Mouse (Mus musculus) midbrain, embryonic 13.5 days (tissue): ENCODE data around the gene Gab2. TPM values are rescaled to one million over a fixed set of nuclear protein-coding genes. Genes with fewer than 3 reads are reported as not detected.

ENCODE experiments used
- ATAC-seq: fragments of 200-750 bp; cut with Nextera tagmentation; 2 replicates; pipeline ENCODE4 v1.8.0; 2017; ENCODE audit warnings: mild to moderate bottlenecking, moderate TSS enrichment, moderate library complexity
- H3K27ac ChIP-seq: fragments of 300-500 bp; sonication (generic); 2 replicates; pipeline ENCODE4 v1.5.1; 2015; ENCODE audit warnings: inconsistent platforms, mild to moderate bottlenecking, moderate library complexity
- H3K27me3 ChIP-seq: fragments of 300-500 bp; sonication (generic); 2 replicates; pipeline ENCODE4 v1.6.1; 2015; ENCODE audit warnings: mild to moderate bottlenecking, inconsistent platforms
- H3K36me3 ChIP-seq: fragments of 300-500 bp; sonication (generic); 2 replicates; pipeline ENCODE4 v1.6.1; 2015; ENCODE audit warnings: mild to moderate bottlenecking, inconsistent platforms
- H3K4me1 ChIP-seq: fragments of 300-500 bp; sonication (generic); replicated peaks from 2 replicates; pipeline ENCODE4 v1.6.1; 2015; ENCODE audit warnings: inconsistent platforms
- H3K4me2 ChIP-seq: fragments of 300-500 bp; sonication (generic); replicated peaks from 2 replicates; pipeline ENCODE4 v1.6.1; 2015; ENCODE audit warnings: moderate library complexity, mild to moderate bottlenecking, inconsistent platforms
- H3K4me3 ChIP-seq: fragments of 300-500 bp; sonication (generic); replicated peaks from 2 replicates; pipeline ENCODE4 v1.5.1; 2015; ENCODE audit warnings: mild to moderate bottlenecking, inconsistent platforms
- H3K9ac ChIP-seq: fragments of 300-500 bp; sonication (generic); replicated peaks from 2 replicates; pipeline ENCODE4 v1.6.1; 2015; ENCODE audit warnings: mild to moderate bottlenecking, inconsistent platforms
- H3K9me3 ChIP-seq: fragments of 300-500 bp; sonication (generic); 2 replicates; pipeline ENCODE4 v1.6.1; 2016; ENCODE audit warnings: mild to moderate bottlenecking, inconsistent platforms
- WGBS: fragments of 180-500 bp; shearing (Covaris S2); methylation state at CpG from one replicate; pipeline ENCODE4 v1.1.7; 2015; 5-methylcytosine and 5-hydroxymethylcytosine counted together
- polyA plus RNA-seq: library from polyadenylated mRNA; unstranded; fragments of >200 nt; fragmentation: Nextera tagmentation; extraction: Ambion mirVana; gene quantifications from 2 replicates; pipeline ENCODE4 v1.2.1, GENCODE M21; 2015

Gab2 gene
- 15.2 and 17.9 TPM in 2 replicates for polyA plus RNA-seq

GRCm38 (mm10) chr7:97081242-97081958 lies at the start of gene Gab2:
TSS of gene Gab2 (plus strand) at chr7:97081586.
- H3K9me3 ChIP-seq: no peaks in the 10 kb centered on the region
- H3K4me1 ChIP-seq: peaks cover 12% of the 10 kb centered on the region
- peak within 1 kb of the TSS; percentile 76 for H3K4me2 ChIP-seq
- peak; percentile 86 for ATAC-seq
- H3K36me3 ChIP-seq: no peaks in the 10 kb centered on the region
- WGBS: under 1% methylated on average over 72 of the region's 83 CpGs
- peak within 1 kb of the TSS; percentile 82 for H3K27ac ChIP-seq
- H3K4me3 ChIP-seq: peak within 1 kb of the TSS; percentile 93
- peak within 1 kb of the TSS; percentile 96 for H3K9ac ChIP-seq
- no peaks in the 10 kb centered on the region for H3K27me3 ChIP-seq

GRCm38 (mm10) chr7:97032412-97032811 lies 49.0 kb upstream of the Gab2 start:
- Histone ChIP-seq H3K27ac (no peak overlapping the region), H3K27me3 (no peaks in the 10 kb centered on the region), H3K4me1 (no peaks in the 10 kb centered on the region), H3K36me3 (0 out of 2 replicates have a peak, but pooled peaks cover 5% of the 10 kb centered on the region), H3K4me3 (no peak overlapping the region), H3K4me2 (no peak overlapping the region), H3K9ac (no peak overlapping the region), H3K9me3 (no peaks in the 10 kb centered on the region)
- WGBS: 90% methylated on average over 2 of the region's 2 CpGs
- ATAC-seq: no peak

- Histone ChIP-seq H3K36me3 (peaks cover 7% of the 10 kb centered on the region; the same call in 1 of the 2 replicates), H3K4me2 (no peak overlapping the region), H3K4me1 (no peaks in the 10 kb centered on the region), H3K9me3 (no peaks in the 10 kb centered on the region), H3K27me3 (no peaks in the 10 kb centered on the region), H3K9ac (no peak overlapping the region), H3K4me3 (no peak overlapping the region), H3K27ac (no peak overlapping the region)
- ATAC-seq: no peak
- 72% methylated on average over 4 of the region's 4 CpGs for WGBS
Measured at GRCm38 (mm10) chr7:97039641-97040040, 41.7 kb upstream of the Gab2 start.

- H3K27me3 ChIP-seq: no peaks in the 10 kb centered on the region
- ATAC-seq: no peak
- H3K9ac ChIP-seq: no peak overlapping the region
- no peak overlapping the region for H3K4me2 ChIP-seq
- H3K36me3 ChIP-seq: peaks cover 7% of the 10 kb centered on the region; the same call in 1 of the 2 replicates
- WGBS: 89% methylated on average over 6 of the region's 6 CpGs
- H3K9me3 ChIP-seq: no peaks in the 10 kb centered on the region
- H3K4me1 ChIP-seq: no peaks in the 10 kb centered on the region
- H3K4me3 ChIP-seq: no peak overlapping the region
- H3K27ac ChIP-seq: no peak overlapping the region
Measured at GRCm38 (mm10) chr7:97041868-97042449, 39.4 kb upstream of the Gab2 start.

GRCm38 (mm10) chr7:97042981-97043380 lies 38.4 kb upstream of the Gab2 start:
- no peaks in the 10 kb centered on the region for H3K9me3 ChIP-seq
- no peak overlapping the region for H3K27ac ChIP-seq
- H3K4me3 ChIP-seq: no peak overlapping the region
- ATAC-seq: no peak
- peaks cover 7% of the 10 kb centered on the region; the same call in 1 of the 2 replicates for H3K36me3 ChIP-seq
- H3K27me3 ChIP-seq: no peaks in the 10 kb centered on the region
- no peak overlapping the region for H3K9ac ChIP-seq
- H3K4me2 ChIP-seq: no peak overlapping the region
- no peaks in the 10 kb centered on the region for H3K4me1 ChIP-seq
- WGBS: 86% methylated on average over 1 of the region's 1 CpGs

- 94% methylated on average over 2 of the region's 2 CpGs for WGBS
- no peaks in the 10 kb centered on the region for H3K9me3 ChIP-seq
- no peak overlapping the region for H3K4me3 ChIP-seq
- H3K4me1 ChIP-seq: no peaks in the 10 kb centered on the region
- H3K36me3 ChIP-seq: 0 out of 2 replicates have a peak, but pooled peaks cover 6% of the 10 kb centered on the region
- ATAC-seq: no peak
- H3K27ac ChIP-seq: no peak overlapping the region
- H3K9ac ChIP-seq: no peak overlapping the region
- H3K27me3 ChIP-seq: no peaks in the 10 kb centered on the region
- no peak overlapping the region for H3K4me2 ChIP-seq
Measured at GRCm38 (mm10) chr7:97060966-97061365, 20.4 kb upstream of the Gab2 start.

GRCm38 (mm10) chr7:97071512-97071911 lies 9.9 kb upstream of the Gab2 start:
- H3K36me3 ChIP-seq: no peaks in the 10 kb centered on the region
- ATAC-seq: no peak

GRCm38 (mm10) chr7:97072061-97072460 lies 9.3 kb upstream of the Gab2 start:
- Histone ChIP-seq H3K36me3 (no peaks in the 10 kb centered on the region), H3K4me3 (no peak overlapping the region), H3K27ac (no peak overlapping the region), H3K9ac (no peak overlapping the region), H3K27me3 (no peaks in the 10 kb centered on the region), H3K4me2 (no peak overlapping the region), H3K9me3 (no peaks in the 10 kb centered on the region), H3K4me1 (no peaks in the 10 kb centered on the region)
- ATAC-seq: no peak
- 85% methylated on average over 5 of the region's 5 CpGs for WGBS

More at GRCm38 (mm10) chr7:97071512-97071911, 9.9 kb upstream of the Gab2 start:
- Histone ChIP-seq H3K4me3 (no peak overlapping the region), H3K27ac (no peak overlapping the region), H3K9me3 (no peaks in the 10 kb centered on the region), H3K27me3 (no peaks in the 10 kb centered on the region), H3K4me1 (no peaks in the 10 kb centered on the region), H3K9ac (no peak overlapping the region), H3K4me2 (no peak overlapping the region)
- WGBS: 90% methylated on average over 3 of the region's 3 CpGs

- H3K27me3 ChIP-seq: no peaks in the 10 kb centered on the region
- H3K4me2 ChIP-seq: no peak overlapping the region
- no peaks in the 10 kb centered on the region for H3K36me3 ChIP-seq
- H3K9ac ChIP-seq: no peak overlapping the region
- WGBS: 69% methylated on average over 1 of the region's 1 CpGs
- no peaks in the 10 kb centered on the region for H3K9me3 ChIP-seq
- H3K4me3 ChIP-seq: no peak overlapping the region
- no peak for ATAC-seq
- H3K4me1 ChIP-seq: no peaks in the 10 kb centered on the region; the same call in 1 of the 2 replicates
- no peak overlapping the region for H3K27ac ChIP-seq
Measured at GRCm38 (mm10) chr7:97074974-97075373, 6.4 kb upstream of the Gab2 start.

GRCm38 (mm10) chr7:97076977-97077376 lies 4.4 kb upstream of the Gab2 start:
- Histone ChIP-seq H3K9me3 (no peaks in the 10 kb centered on the region), H3K4me1 (no peaks in the 10 kb centered on the region; the same call in 1 of the 2 replicates), H3K27ac (no peak overlapping the region), H3K36me3 (no peaks in the 10 kb centered on the region), H3K4me3 (no peak overlapping the region), H3K9ac (no peak overlapping the region), H3K27me3 (no peaks in the 10 kb centered on the region), H3K4me2 (no peak overlapping the region)
- no peak for ATAC-seq

- no peaks in the 10 kb centered on the region for H3K27me3 ChIP-seq
- ATAC-seq: no peak
- H3K4me2 ChIP-seq: no peak overlapping the region
- H3K4me1 ChIP-seq: peaks cover 12% of the 10 kb centered on the region
- H3K27ac ChIP-seq: no peak overlapping the region
- no peaks in the 10 kb centered on the region for H3K9me3 ChIP-seq
- H3K4me3 ChIP-seq: no peak overlapping the region
- H3K36me3 ChIP-seq: no peaks in the 10 kb centered on the region
- H3K9ac ChIP-seq: no peak overlapping the region
- 34% methylated on average over 4 of the region's 4 CpGs for WGBS
Measured at GRCm38 (mm10) chr7:97078685-97079084, 2.7 kb upstream of the Gab2 start.

GRCm38 (mm10) chr7:97079145-97079544 lies 2.2 kb upstream of the Gab2 start:
- 14% methylated on average over 6 of the region's 6 CpGs for WGBS
- Histone ChIP-seq H3K9me3 (no peaks in the 10 kb centered on the region), H3K4me2 (no peak overlapping the region), H3K36me3 (no peaks in the 10 kb centered on the region), H3K27ac (no peak overlapping the region), H3K4me1 (peaks cover 12% of the 10 kb centered on the region), H3K27me3 (no peaks in the 10 kb centered on the region), H3K9ac (no peak overlapping the region), H3K4me3 (no peak overlapping the region)
- no peak for ATAC-seq
